In the genomic region with DNA sequence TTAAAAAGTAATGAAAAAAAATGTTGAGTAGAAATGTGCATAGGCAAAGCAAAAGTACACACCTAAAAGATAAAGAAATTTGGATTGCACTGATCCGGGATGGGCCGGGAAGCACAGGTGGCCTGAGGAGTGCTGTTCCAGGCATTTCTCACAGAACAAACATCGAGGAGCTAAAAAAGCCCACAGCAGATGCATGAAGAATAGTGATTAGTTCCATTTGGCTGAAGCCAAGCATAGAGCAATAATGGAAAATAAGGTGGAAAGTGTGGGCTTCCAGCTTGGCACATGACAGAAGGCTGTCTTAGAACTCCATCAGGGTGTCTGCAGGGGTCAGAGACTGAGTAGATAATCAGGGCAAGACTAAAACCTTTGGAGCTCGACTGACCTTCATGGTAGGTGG, we compare ENCODE assay signal across 28 mouse cellular contexts.
DNase-seq lines count a peak whose midpoint lies in the region; ATAC-seq and TF ChIP-seq lines count a peak whose summit lies in the region.
"Had no signal": no experiment of that assay in that cellular context is flagged by ENCODE, and none has a peak within 500 bp of the region (broad histone marks: within the 10 kb centered on the region; RNA-seq: fewer than 3 reads in every experiment).

No protein-coding gene starts in this region.

- DNase-seq in cerebellum, adult 9-10 months = peak; percentile 4
- DNase-seq in cerebellum, postnatal 14 days = no peak
- peak; percentile 12 for DNase-seq in kidney, adult 2 months
- DNase-seq in kidney, adult 8-10 months = no peak
- DNase-seq in midbrain, postnatal 0 days (ENCODE audit: low spot score) = peak; percentile 15
- DNase-seq in adrenal gland, postnatal 10 days = no peak
- no peak for DNase-seq in neural tube, embryonic 10.5 days (ENCODE audit: extremely low spot score, low spot score)
- DNase-seq: adrenal gland, adult 8-10 months; cerebellum, adult 11-12 months; cerebellum, postnatal 25 days; heart, adult 2 months; heart, postnatal 4 days; kidney, adult 11 months; kidney, postnatal 4 days; right cerebral cortex, postnatal 25 days had no signal

- no peak overlapping the region for H3K4me3 ChIP-seq in kidney, adult 2 months (ENCODE audit: insufficient read depth, low read depth, low read length)
- no peak overlapping the region for H3K4me3 ChIP-seq in midbrain, postnatal 0 days (ENCODE audit: low read depth, low read length)
- no peak overlapping the region for H3K4me3 ChIP-seq in midbrain, embryonic 15.5 days
- H3K4me3 ChIP-seq: embryonic facial prominence, embryonic 10.5 days; embryonic facial prominence, embryonic 15.5 days; heart, adult 2 months; heart, embryonic 12.5 days; limb, embryonic 13.5 days; lung, embryonic 15.5 days; stomach, embryonic 15.5 days had no signal

- H3K36me3 ChIP-seq in kidney, adult 2 months (ENCODE audit: control insufficient read depth, insufficient read depth, low read length) = no peaks in the 10 kb centered on the region
- H3K36me3 ChIP-seq in midbrain, postnatal 0 days (ENCODE audit: insufficient read depth, low read length) = no peaks in the 10 kb centered on the region
- H3K36me3 ChIP-seq in midbrain, embryonic 15.5 days (replicated peaks) = no peaks in the 10 kb centered on the region
- H3K36me3 ChIP-seq: embryonic facial prominence, embryonic 10.5 days; embryonic facial prominence, embryonic 15.5 days; heart, embryonic 12.5 days; limb, embryonic 13.5 days; lung, embryonic 15.5 days; stomach, embryonic 15.5 days had no signal

- WGBS in kidney, adult 2 months = 37% methylated on average over 4 of the region's 4 CpGs
- WGBS in midbrain, postnatal 0 days = 34% methylated on average over 4 of the region's 4 CpGs
- 36% methylated on average over 4 of the region's 4 CpGs for WGBS in midbrain, embryonic 15.5 days

- H3K27me3 ChIP-seq in kidney, adult 2 months (replicated peaks; ENCODE audit: control insufficient read depth, insufficient read depth, low read length) = no peaks in the 10 kb centered on the region
- no peaks in the 10 kb centered on the region for H3K27me3 ChIP-seq in midbrain, postnatal 0 days (ENCODE audit: insufficient read depth, low read length)
- H3K27me3 ChIP-seq in midbrain, embryonic 15.5 days (replicated peaks) = no peaks in the 10 kb centered on the region
- H3K27me3 ChIP-seq: CH12.LX; embryonic facial prominence, embryonic 15.5 days; heart, embryonic 12.5 days; limb, embryonic 13.5 days; lung, embryonic 15.5 days; stomach, embryonic 15.5 days had no signal

- H3K9me3 ChIP-seq in midbrain, postnatal 0 days (ENCODE audit: low read length) = no peaks in the 10 kb centered on the region
- H3K9me3 ChIP-seq in midbrain, embryonic 15.5 days = no peaks in the 10 kb centered on the region
- H3K9me3 ChIP-seq: embryonic facial prominence, embryonic 10.5 days; embryonic facial prominence, embryonic 15.5 days; heart, embryonic 12.5 days; limb, embryonic 13.5 days; lung, embryonic 15.5 days; stomach, embryonic 15.5 days had no signal

- no peaks in the 10 kb centered on the region for H3K4me1 ChIP-seq in kidney, adult 2 months (ENCODE audit: control insufficient read depth, insufficient read depth, low read length)
- H3K4me1 ChIP-seq in midbrain, postnatal 0 days (ENCODE audit: insufficient read depth, low read length) = no peaks in the 10 kb centered on the region
- H3K4me1 ChIP-seq in midbrain, embryonic 15.5 days = no peaks in the 10 kb centered on the region
- H3K4me1 ChIP-seq: heart, embryonic 12.5 days; lung, embryonic 15.5 days; stomach, embryonic 15.5 days had no signal

- H3K27ac ChIP-seq in kidney, adult 2 months (ENCODE audit: insufficient read depth, low read depth, low read length) = no peak overlapping the region
- no peak overlapping the region for H3K27ac ChIP-seq in midbrain, postnatal 0 days (ENCODE audit: low read depth, low read length)
- H3K27ac ChIP-seq in midbrain, embryonic 15.5 days = no peak overlapping the region
- H3K27ac ChIP-seq: embryonic facial prominence, embryonic 10.5 days; embryonic facial prominence, embryonic 15.5 days; heart, adult 2 months; hindbrain, embryonic 14.5 days; limb, embryonic 13.5 days; lung, embryonic 15.5 days; stomach, embryonic 15.5 days had no signal

- TF ChIP-seq CTCF in kidney, adult 2 months (conservative IDR thresholded peaks at IDR 0.05; ENCODE audit: insufficient read depth, insufficient read length, low read depth, low read length) = no peak
- no peak for TF ChIP-seq CTCF in midbrain, postnatal 0 days (IDR thresholded peaks at IDR 0.05)

- H3K4me2 ChIP-seq in midbrain, postnatal 0 days (ENCODE audit: low read depth, low read length, poor library complexity, severe bottlenecking) = no peak overlapping the region
- H3K4me2 ChIP-seq in midbrain, embryonic 15.5 days = no peak overlapping the region
- H3K4me2 ChIP-seq: embryonic facial prominence, embryonic 15.5 days; heart, embryonic 12.5 days; hindbrain, embryonic 14.5 days; limb, embryonic 13.5 days; liver, embryonic 11.5 days; lung, embryonic 15.5 days; midbrain, embryonic 11.5 days; stomach, embryonic 15.5 days had no signal

- H3K9ac ChIP-seq in midbrain, postnatal 0 days (replicated peaks; ENCODE audit: low read length, poor library complexity, severe bottlenecking) = no peak overlapping the region
- no peak overlapping the region for H3K9ac ChIP-seq in midbrain, embryonic 15.5 days
- H3K9ac ChIP-seq: embryonic facial prominence, embryonic 15.5 days; heart, embryonic 12.5 days; hindbrain, embryonic 14.5 days; limb, embryonic 13.5 days; lung, embryonic 15.5 days; stomach, embryonic 15.5 days had no signal

- no peak for ATAC-seq in midbrain, postnatal 0 days (ENCODE audit: low FRiP score)
- ATAC-seq in midbrain, embryonic 15.5 days (replicated peaks) = no peak
- ATAC-seq: activated CD4-positive, CD25-positive, alpha-beta regulatory T cell, adult 4 months; inflammation-experienced regulatory T-cells, adult 6 months had no signal

- no peak for TF ChIP-seq POLR2A in kidney, adult 2 months (IDR thresholded peaks at IDR 0.05; ENCODE audit: low read depth, low read length)

Comparison
In these comparisons a context has a peak if more than half of its experiments do, and no peak if none do; other contexts are left out.
1. DNase-seq: peak in cerebellum, adult 9-10 months (single experiment), kidney, adult 2 months (single experiment) and midbrain, postnatal 0 days (single experiment); none in cerebellum, postnatal 14 days (0 of 2), kidney, adult 8-10 months (0 of 2), adrenal gland, postnatal 10 days (single experiment) and neural tube, embryonic 10.5 days (single experiment).